Mouse (Mus musculus) ES-Bruce4 (cell line): ENCODE results near the gene Ube2v1.

ENCODE experiments used
- CTCF ChIP-seq: IDR thresholded peaks from one replicate; pipeline ENCODE4 v1.8.1; 2011; ENCODE audit warnings: low read depth, low read length
- EP300 ChIP-seq: IDR thresholded peaks from 2 replicates; pipeline ENCODE4 v1.6.1; 2011; ENCODE audit warnings: low read depth, low read length; ENCODE audit not compliant: insufficient read depth

DNA sequence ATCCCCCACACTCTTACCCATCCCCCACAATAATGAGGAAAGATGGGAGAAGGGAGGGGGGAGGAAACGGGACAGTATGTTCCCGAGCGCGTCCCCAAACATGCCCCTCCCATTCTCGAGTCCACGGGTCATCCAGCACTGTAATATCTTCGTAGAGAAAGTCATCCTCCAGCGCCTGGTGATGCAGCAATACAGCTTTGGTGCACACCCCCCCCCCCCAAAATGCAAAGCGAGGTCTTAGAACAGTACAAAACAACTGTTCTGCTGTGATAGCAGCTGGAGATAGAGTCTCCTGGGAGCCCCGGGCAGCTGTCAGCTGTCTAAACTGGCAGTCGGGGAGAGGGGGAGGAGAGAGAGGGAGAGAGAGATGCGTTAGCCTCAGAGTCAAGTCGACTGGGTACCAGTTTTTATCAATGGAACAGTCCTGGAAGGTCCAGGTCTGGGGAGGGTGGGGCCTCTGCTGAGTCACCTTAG is 40.4 kb upstream of the Ube2v1 start:
- TF ChIP-seq CTCF = no peak
- no peak for TF ChIP-seq EP300
